Mouse (Mus musculus) myocyte (in vitro differentiated cells): Measurements from ENCODE around the gene Fgg. TPM values are rescaled to one million over a fixed set of nuclear protein-coding genes. Genes with fewer than 3 reads are reported as not detected.

ENCODE experiments used
- H3K27me3 ChIP-seq: one replicate; pipeline ENCODE4 v1.6.1; 2011; ENCODE audit not compliant: control insufficient read depth, insufficient read depth, insufficient read length
- H3K36me3 ChIP-seq: one replicate; pipeline ENCODE4 v1.6.1; 2011; ENCODE audit not compliant: control insufficient read depth, insufficient read depth
- H3K4me2 ChIP-seq: one replicate; pipeline ENCODE4 v1.6.1; 2011; ENCODE audit warnings: low read depth, control low read depth
- H3K4me3 ChIP-seq: one replicate; pipeline ENCODE4 v1.5.1; 2011; ENCODE audit warnings: mild to moderate bottlenecking, control low read depth, moderate library complexity
- H3K79me2 ChIP-seq: one replicate; pipeline ENCODE4 v1.6.1; 2011; ENCODE audit not compliant: control insufficient read depth, insufficient read depth
- H3ac ChIP-seq: one replicate; pipeline ENCODE4 v1.6.1; 2011; ENCODE audit not compliant: control insufficient read depth, insufficient read length
- CEBPB ChIP-seq: IDR thresholded peaks from 2 replicates; pipeline ENCODE4 v1.6.1; 2011; ENCODE audit warnings: mild to moderate bottlenecking, moderate library complexity; ENCODE audit not compliant: poor library complexity, insufficient read depth, severe bottlenecking
- E2F4 ChIP-seq: IDR thresholded peaks from one replicate; pipeline ENCODE4 v1.6.1; 2011; ENCODE audit warnings: mild to moderate bottlenecking, control low read depth, moderate library complexity; ENCODE audit not compliant: insufficient read depth
- MAX ChIP-seq: IDR thresholded peaks from one replicate; pipeline ENCODE4 v1.6.1; 2011; ENCODE audit warnings: low read depth, mild to moderate bottlenecking, control low read depth
- MYOD1 ChIP-seq, 3 experiments: IDR thresholded peaks; one replicate each; pipeline ENCODE4 v1.6.1; 2011; ENCODE audit warnings: control low read depth in 2 of 3, low read depth in 2 of 3, mild to moderate bottlenecking in 2 of 3, moderate library complexity in 1 of 3; ENCODE audit not compliant: insufficient read length in 2 of 3, control insufficient read depth in 1 of 3
- MYOG ChIP-seq, 3 experiments: IDR thresholded peaks; one replicate each; pipeline ENCODE4 v1.6.1; 2011; ENCODE audit warnings: control low read depth in 2 of 3, low read depth in 2 of 3, mild to moderate bottlenecking in 2 of 3; ENCODE audit not compliant: insufficient read length in 2 of 3, control insufficient read depth in 1 of 3, insufficient read depth in 1 of 3
- POLR2A ChIP-seq: IDR thresholded peaks from one replicate; pipeline ENCODE4 v1.6.1; 2011; ENCODE audit warnings: low read depth, mild to moderate bottlenecking, control low read depth, moderate library complexity; ENCODE audit not compliant: insufficient read length
- POLR2AphosphoS2 ChIP-seq: IDR thresholded peaks from one replicate; pipeline ENCODE4 v1.6.1; 2011; ENCODE audit warnings: low read depth, control low read depth; ENCODE audit not compliant: insufficient read length
- REST ChIP-seq: IDR thresholded peaks from one replicate; pipeline ENCODE4 v1.6.1; 2011; ENCODE audit warnings: mild to moderate bottlenecking, control low read depth, moderate library complexity; ENCODE audit not compliant: insufficient read depth, insufficient read length
- SRF ChIP-seq: IDR thresholded peaks from one replicate; pipeline ENCODE4 v1.6.1; 2011; ENCODE audit warnings: low read depth; ENCODE audit not compliant: control insufficient read depth, insufficient read length
- TCF12 ChIP-seq: IDR thresholded peaks from one replicate; pipeline ENCODE4 v1.6.1; 2011; ENCODE audit warnings: mild to moderate bottlenecking, control low read depth; ENCODE audit not compliant: poor library complexity, insufficient read depth, severe bottlenecking
- TCF3 ChIP-seq: IDR thresholded peaks from one replicate; pipeline ENCODE4 v1.6.1; 2011; ENCODE audit warnings: low read depth, control low read depth; ENCODE audit not compliant: insufficient read length
- USF1 ChIP-seq: IDR thresholded peaks from one replicate; pipeline ENCODE4 v1.6.1; 2011; ENCODE audit warnings: low read depth, mild to moderate bottlenecking, control low read depth, moderate library complexity
- polyA plus RNA-seq: library from polyadenylated mRNA; unstranded; fragments of >200 nt; fragmentation: generic; extraction: Trizol; gene quantifications from one replicate; pipeline ENCODE4 v1.2.1, GENCODE M21; 2012; ENCODE audit warnings: missing spikeins

Fgg gene
- polyA plus RNA-seq, 1 experiment: not detected

DNA sequence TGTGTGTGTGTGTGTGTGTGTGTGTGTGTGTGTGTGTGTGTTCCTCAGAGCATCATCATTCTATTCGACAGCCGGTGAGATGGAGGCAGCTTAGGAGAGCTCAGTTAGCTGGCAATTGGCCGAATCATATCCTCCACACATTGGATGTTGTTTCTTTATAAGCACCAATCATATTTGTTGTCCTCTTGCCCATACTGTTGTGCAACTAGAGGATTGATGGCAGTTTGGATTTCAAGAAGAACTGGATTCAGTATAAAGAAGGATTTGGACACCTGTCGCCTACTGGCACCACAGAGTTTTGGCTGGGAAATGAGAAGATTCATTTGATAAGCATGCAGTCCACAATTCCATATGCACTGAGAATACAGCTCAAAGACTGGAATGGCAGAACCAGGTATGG lies 3.6 kb downstream of the Fgg start:
- peaks cover 21% of the 10 kb centered on the region for H3K27me3 ChIP-seq
- TF ChIP-seq POLR2A (no peak), E2F4 (no peak), MYOG (IDR thresholded peaks at IDR 0.05; ENCODE audit: control insufficient read depth in 1 of 3, insufficient read depth in 1 of 3, insufficient read length in 2 of 3, low read depth in 2 of 3) (no peak), USF1 (no peak), MAX (no peak), POLR2AphosphoS2 (no peak), MYOD1 (IDR thresholded peaks at IDR 0.05; ENCODE audit: control insufficient read depth in 1 of 3, insufficient read length in 2 of 3, low read depth in 2 of 3) (no peak), TCF12 (no peak)

DNA sequence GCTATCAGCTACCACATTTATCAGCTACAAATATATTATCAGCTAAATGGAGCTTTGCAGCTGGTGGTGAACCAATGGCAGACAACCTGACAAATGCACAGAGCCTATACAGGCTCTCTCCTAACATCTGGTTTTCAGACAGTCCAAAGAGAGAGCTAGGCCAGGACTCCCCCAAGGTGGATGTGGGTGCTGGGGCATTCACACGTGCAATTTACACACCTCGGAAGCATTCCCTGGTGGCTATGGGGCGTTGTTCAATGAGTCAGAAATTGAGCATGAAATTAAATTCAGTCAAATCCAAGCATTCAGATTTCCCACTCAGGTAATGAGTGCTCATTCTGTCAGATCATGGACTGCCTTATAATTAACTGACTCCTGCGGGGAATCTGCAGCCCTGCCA lies 4.0 kb downstream of the Fgg start:
- H3K27me3 ChIP-seq: peaks cover 25% of the 10 kb centered on the region
- no peak overlapping the region for H3ac ChIP-seq
- H3K36me3 ChIP-seq: no peaks in the 10 kb centered on the region
- no peak overlapping the region for H3K4me3 ChIP-seq
- H3K79me2 ChIP-seq: no peaks in the 10 kb centered on the region
- TF ChIP-seq POLR2AphosphoS2 (no peak), MYOD1 (IDR thresholded peaks at IDR 0.05; ENCODE audit: control insufficient read depth in 1 of 3, insufficient read length in 2 of 3, low read depth in 2 of 3) (no peak), CEBPB (no peak), USF1 (no peak), E2F4 (no peak), POLR2A (no peak), MAX (no peak), TCF3 (no peak), SRF (no peak), TCF12 (no peak), REST (no peak), MYOG (IDR thresholded peaks at IDR 0.05; ENCODE audit: control insufficient read depth in 1 of 3, insufficient read depth in 1 of 3, insufficient read length in 2 of 3, low read depth in 2 of 3) (no peak)
- H3K4me2 ChIP-seq: no peak overlapping the region

More for the DNA sequence above, 3.6 kb downstream of the Fgg start:
- no peaks in the 10 kb centered on the region for H3K79me2 ChIP-seq
- no peak overlapping the region for H3K4me3 ChIP-seq
- no peaks in the 10 kb centered on the region for H3K36me3 ChIP-seq
- no peak overlapping the region for H3ac ChIP-seq
- H3K4me2 ChIP-seq: no peak overlapping the region

DNA sequence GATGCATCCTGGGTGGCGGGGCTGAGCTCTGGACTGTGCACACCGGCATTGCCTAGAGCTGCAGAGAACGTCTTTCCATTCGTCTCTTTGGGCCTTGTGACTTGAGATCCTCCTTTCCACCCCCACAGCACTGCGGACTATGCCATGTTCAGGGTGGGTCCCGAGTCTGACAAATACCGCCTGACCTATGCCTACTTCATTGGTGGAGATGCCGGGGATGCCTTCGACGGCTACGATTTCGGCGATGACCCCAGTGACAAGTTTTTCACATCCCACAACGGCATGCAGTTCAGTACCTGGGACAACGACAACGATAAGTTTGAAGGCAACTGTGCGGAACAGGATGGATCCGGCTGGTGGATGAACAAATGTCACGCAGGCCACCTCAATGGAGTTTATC lies 5.1 kb downstream of the Fgg start:
- no peaks in the 10 kb centered on the region for H3K36me3 ChIP-seq
- no peak overlapping the region for H3K4me2 ChIP-seq
- H3K27me3 ChIP-seq: peaks cover 26% of the 10 kb centered on the region
- no peak overlapping the region for H3ac ChIP-seq
- no peak for TF ChIP-seq TCF3
- no peak for TF ChIP-seq USF1
- TF ChIP-seq POLR2A: no peak
- no peak for TF ChIP-seq MYOG (IDR thresholded peaks at IDR 0.05; ENCODE audit: control insufficient read depth in 1 of 3, insufficient read depth in 1 of 3, insufficient read length in 2 of 3, low read depth in 2 of 3)
- TF ChIP-seq MAX: no peak
- TF ChIP-seq REST: no peak
- no peak for TF ChIP-seq POLR2AphosphoS2
- no peak for TF ChIP-seq MYOD1 (IDR thresholded peaks at IDR 0.05; ENCODE audit: control insufficient read depth in 1 of 3, insufficient read length in 2 of 3, low read depth in 2 of 3)
- H3K79me2 ChIP-seq: no peaks in the 10 kb centered on the region
- H3K4me3 ChIP-seq: no peak overlapping the region

DNA sequence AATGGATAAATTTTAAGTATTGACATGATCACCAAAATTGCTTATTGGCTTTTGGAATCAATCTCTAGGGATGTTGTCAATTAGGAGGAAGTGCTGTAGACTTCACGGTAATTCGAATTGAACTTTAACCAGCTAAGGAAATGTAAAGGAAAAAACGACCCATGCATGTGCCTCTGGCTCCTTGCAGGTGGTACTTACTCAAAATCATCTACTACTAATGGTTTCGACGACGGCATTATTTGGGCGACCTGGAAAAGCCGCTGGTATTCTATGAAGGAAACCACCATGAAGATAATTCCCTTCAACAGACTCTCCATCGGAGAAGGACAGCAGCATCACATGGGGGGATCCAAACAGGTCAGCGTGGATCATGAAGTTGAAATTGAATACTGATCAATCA lies 6.4 kb downstream of the Fgg start:
- H3K27me3 ChIP-seq: peaks cover 26% of the 10 kb centered on the region
- H3K36me3 ChIP-seq: no peaks in the 10 kb centered on the region
- TF ChIP-seq REST: no peak
- no peak for TF ChIP-seq USF1

DNA sequence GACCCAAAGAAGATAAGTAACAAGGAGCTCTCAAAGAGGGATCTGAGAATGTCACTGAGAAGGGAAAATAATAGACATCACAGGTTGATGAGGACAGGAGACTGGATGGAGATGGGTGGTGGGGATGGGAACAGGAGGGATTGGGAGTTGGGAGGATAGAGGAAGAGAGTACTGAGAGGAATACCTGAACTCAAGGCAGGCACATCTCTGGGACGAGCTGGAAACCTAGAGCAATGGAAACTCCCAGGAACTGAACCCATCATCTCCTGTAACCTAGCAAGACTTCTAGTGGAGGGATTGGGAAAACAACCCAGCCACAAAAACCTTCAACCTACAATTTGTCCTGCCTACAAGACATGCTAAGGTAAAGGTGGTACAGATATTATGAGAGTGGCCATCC lies 8.7 kb downstream of the Fgg start:
- Histone ChIP-seq H3K4me3 (no peak overlapping the region), H3K4me2 (no peak overlapping the region), H3K36me3 (no peaks in the 10 kb centered on the region), H3K27me3 (peaks cover 10% of the 10 kb centered on the region), H3K79me2 (no peaks in the 10 kb centered on the region), H3ac (no peak overlapping the region)
- TF ChIP-seq USF1 (no peak), SRF (no peak), CEBPB (no peak), REST (no peak), POLR2A (no peak), MAX (no peak), POLR2AphosphoS2 (no peak), MYOG (IDR thresholded peaks at IDR 0.05; ENCODE audit: control insufficient read depth in 1 of 3, insufficient read depth in 1 of 3, insufficient read length in 2 of 3, low read depth in 2 of 3) (no peak), MYOD1 (IDR thresholded peaks at IDR 0.05; ENCODE audit: control insufficient read depth in 1 of 3, insufficient read length in 2 of 3, low read depth in 2 of 3) (no peak), TCF12 (no peak), TCF3 (no peak), E2F4 (no peak)

More for the DNA sequence above, 6.4 kb downstream of the Fgg start:
- Histone ChIP-seq H3ac (no peak overlapping the region), H3K4me3 (no peak overlapping the region), H3K79me2 (no peaks in the 10 kb centered on the region), H3K4me2 (no peak overlapping the region)
